Mouse (Mus musculus) liver, embryonic 12.5 days (tissue): Measurements from ENCODE around the gene Vps39. TPM values are rescaled to one million over a fixed set of nuclear protein-coding genes. Genes with fewer than 3 reads are reported as not detected.

Experiments
- ATAC-seq: fragments of 200-750 bp; cut with Nextera tagmentation; 2 replicates; pipeline ENCODE4 v1.8.0; 2017; ENCODE audit warnings: moderate number of reproducible peaks, mild to moderate bottlenecking, moderate library complexity
- H3K27ac ChIP-seq: fragments of 300-500 bp; sonication (generic); 2 replicates; pipeline ENCODE4 v1.5.1; 2016; ENCODE audit warnings: mild to moderate bottlenecking
- H3K27me3 ChIP-seq: fragments of 300-500 bp; sonication (generic); replicated peaks from 2 replicates; pipeline ENCODE4 v1.6.1; 2016; ENCODE audit warnings: mild to moderate bottlenecking, moderate library complexity
- H3K36me3 ChIP-seq: fragments of 300-500 bp; sonication (generic); 2 replicates; pipeline ENCODE4 v1.6.1; 2016; ENCODE audit warnings: mild to moderate bottlenecking, moderate library complexity
- H3K4me1 ChIP-seq: fragments of 300-500 bp; sonication (generic); 2 replicates; pipeline ENCODE4 v1.6.1; 2016
- H3K4me2 ChIP-seq: fragments of 300-500 bp; sonication (generic); 2 replicates; pipeline ENCODE4 v1.6.1; 2016; ENCODE audit warnings: mild to moderate bottlenecking, moderate library complexity
- H3K4me3 ChIP-seq: fragments of 300-500 bp; sonication (generic); 2 replicates; pipeline ENCODE4 v1.5.1; 2016; ENCODE audit warnings: mild to moderate bottlenecking, moderate library complexity
- H3K9ac ChIP-seq: fragments of 300-500 bp; sonication (generic); 2 replicates; pipeline ENCODE4 v1.6.1; 2016; ENCODE audit warnings: mild to moderate bottlenecking, moderate library complexity
- H3K9me3 ChIP-seq: fragments of 300-500 bp; sonication (generic); replicated peaks from 2 replicates; pipeline ENCODE4 v1.6.1; 2016; ENCODE audit warnings: mild to moderate bottlenecking, moderate library complexity
- WGBS: fragments of 180-500 bp; shearing (Covaris S2); methylation state at CpG from one replicate; pipeline ENCODE4 v1.1.7; 2016; ENCODE audit not compliant: insufficient replicate concordance; 5-methylcytosine and 5-hydroxymethylcytosine counted together
- polyA plus RNA-seq: library from polyadenylated mRNA; unstranded; fragments of >200 nt; fragmentation: Nextera tagmentation; extraction: Ambion mirVana; gene quantifications from 2 replicates; pipeline ENCODE4 v1.2.1, GENCODE M21; 2016

The Vps39 gene
- polyA plus RNA-seq, 1 experiment from 2014 or later: 12.2 TPM

DNA sequence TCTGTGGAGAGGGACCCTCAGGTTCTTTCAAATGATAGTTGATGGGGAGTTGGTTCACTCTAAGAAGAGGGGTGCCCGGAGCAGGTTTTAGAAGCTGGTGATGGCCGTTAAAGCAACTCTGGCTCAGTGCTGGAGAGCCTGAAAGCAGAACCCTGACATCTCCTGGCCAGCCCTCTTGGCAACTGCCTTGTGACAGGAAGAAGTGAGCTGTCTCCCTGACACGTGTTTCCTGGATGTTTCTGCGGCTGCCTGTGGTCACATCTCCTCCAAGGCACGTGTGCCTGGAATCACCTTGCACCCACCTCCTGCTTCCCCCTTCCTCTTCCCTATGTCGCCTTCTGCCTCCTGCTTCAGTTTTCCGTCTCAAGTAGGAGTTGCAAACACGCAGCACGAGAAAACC lies 4.8 kb downstream of the Vps39 start:
- Histone ChIP-seq H3K4me2 (no peak overlapping the region), H3K9me3 (no peaks in the 10 kb centered on the region), H3K4me3 (no peak overlapping the region), H3K27ac (0 out of 2 replicates have a peak overlapping the region, but pooled peaks have one; percentile 51), H3K27me3 (no peaks in the 10 kb centered on the region), H3K36me3 (peaks cover 63% of the 10 kb centered on the region), H3K9ac (no peak overlapping the region), H3K4me1 (peaks cover 24% of the 10 kb centered on the region)
- ATAC-seq: no peak
- WGBS: 46% methylated on average over 9 of the region's 9 CpGs

DNA sequence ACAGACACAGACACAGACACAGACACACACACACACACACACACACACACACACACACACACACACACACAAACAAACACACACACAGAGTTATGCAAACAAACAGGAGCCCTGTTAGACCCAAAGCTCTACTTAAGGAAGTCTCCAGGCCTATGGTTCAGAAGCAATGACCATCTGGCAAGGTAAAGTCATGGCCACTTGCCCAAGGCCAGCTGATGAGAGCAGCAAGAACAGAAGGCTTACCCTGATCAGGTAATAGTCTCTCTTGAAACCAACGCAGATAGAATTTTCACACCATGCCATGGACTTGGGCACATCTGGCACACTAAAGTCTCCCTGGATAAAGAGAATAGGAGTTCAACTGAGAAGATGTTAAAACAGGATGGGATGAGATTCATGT lies 11.2 kb downstream of the Vps39 start:
- ATAC-seq: no peak
- Histone ChIP-seq H3K9me3 (no peaks in the 10 kb centered on the region), H3K9ac (no peak overlapping the region), H3K4me3 (no peak overlapping the region), H3K27me3 (no peaks in the 10 kb centered on the region), H3K36me3 (peaks cover 96% of the 10 kb centered on the region), H3K27ac (no peak overlapping the region), H3K4me1 (no peaks in the 10 kb centered on the region), H3K4me2 (no peak overlapping the region)
- WGBS: 88% methylated on average over 1 of the region's 1 CpGs

DNA sequence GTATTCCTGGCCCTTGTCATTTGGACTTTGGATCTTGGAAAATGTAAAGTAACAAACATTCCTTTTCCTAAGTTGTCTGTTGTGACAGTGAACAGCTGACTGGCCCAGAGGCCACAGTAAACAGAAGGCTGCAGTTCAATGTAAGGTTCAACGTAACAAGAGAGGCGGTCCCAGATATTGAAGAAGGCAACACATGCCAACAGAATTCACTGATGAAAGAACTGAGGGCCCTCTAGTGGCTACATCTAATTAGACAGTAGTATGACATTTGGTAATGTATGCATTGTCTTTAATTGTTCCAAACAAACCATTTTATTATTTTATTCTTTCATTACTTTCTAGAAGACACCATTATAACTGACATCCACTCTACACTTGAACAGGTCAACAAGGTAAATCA lies 15.1 kb downstream of the Vps39 start:
- Histone ChIP-seq H3K27me3 (no peaks in the 10 kb centered on the region), H3K9me3 (no peaks in the 10 kb centered on the region), H3K4me1 (no peaks in the 10 kb centered on the region), H3K9ac (no peak overlapping the region), H3K27ac (no peak overlapping the region), H3K4me2 (no peak overlapping the region), H3K36me3 (peaks cover 92% of the 10 kb centered on the region), H3K4me3 (no peak overlapping the region)
- no peak for ATAC-seq
- WGBS: 75% methylated on average over 2 of the region's 2 CpGs

DNA sequence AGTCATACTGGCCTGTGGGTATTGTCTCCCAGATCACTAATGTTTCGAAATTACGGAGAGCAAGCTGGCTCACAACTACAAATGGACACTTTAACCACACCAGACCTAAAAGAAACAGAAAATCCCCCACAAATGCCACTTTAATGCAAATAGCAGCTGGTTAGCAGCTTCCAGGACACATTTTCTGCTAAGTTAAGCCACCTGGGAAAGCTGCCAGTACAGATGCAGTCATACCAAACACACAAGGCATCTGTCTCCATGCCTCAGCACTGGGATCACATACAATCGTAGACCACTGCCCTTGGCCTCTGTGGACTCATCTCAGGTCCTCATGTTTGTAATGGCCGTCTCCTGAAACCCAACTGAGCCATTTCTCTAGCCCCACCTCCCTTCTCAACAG lies 21.4 kb downstream of the Vps39 start:
- Histone ChIP-seq H3K4me3 (no peak overlapping the region), H3K9me3 (no peaks in the 10 kb centered on the region), H3K36me3 (peaks cover 87% of the 10 kb centered on the region), H3K4me2 (no peak overlapping the region), H3K4me1 (no peaks in the 10 kb centered on the region), H3K27ac (no peak overlapping the region), H3K9ac (no peak overlapping the region), H3K27me3 (no peaks in the 10 kb centered on the region)
- ATAC-seq: no peak
- 84% methylated on average over 4 of the region's 4 CpGs for WGBS

DNA sequence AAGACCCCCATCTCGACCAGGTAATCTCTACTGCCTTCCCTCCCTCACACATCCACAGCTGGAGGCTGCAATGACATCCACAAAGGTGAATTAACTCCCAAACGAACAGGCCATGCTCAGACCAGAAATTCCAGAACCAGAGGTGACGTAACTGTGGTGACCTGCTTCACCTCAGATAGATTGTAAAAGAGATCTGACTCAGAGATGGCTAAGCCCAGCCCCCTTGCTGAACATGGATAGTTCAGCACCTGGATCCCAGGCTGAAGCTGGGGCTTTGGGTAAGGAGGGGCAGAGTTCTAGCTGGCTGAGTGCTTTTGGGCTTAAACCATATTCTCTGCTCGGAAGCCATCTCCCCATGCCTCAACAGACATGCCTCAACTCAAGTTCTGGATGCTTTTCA lies 37.9 kb downstream of the Vps39 start:
- Histone ChIP-seq H3K4me3 (no peak overlapping the region), H3K27ac (no peak overlapping the region), H3K27me3 (no peaks in the 10 kb centered on the region), H3K4me1 (no peaks in the 10 kb centered on the region), H3K9me3 (no peaks in the 10 kb centered on the region), H3K9ac (no peak overlapping the region), H3K36me3 (peaks cover 35% of the 10 kb centered on the region), H3K4me2 (no peak overlapping the region)
- no peak for ATAC-seq
- WGBS: 62% methylated on average over 4 of the region's 4 CpGs

DNA sequence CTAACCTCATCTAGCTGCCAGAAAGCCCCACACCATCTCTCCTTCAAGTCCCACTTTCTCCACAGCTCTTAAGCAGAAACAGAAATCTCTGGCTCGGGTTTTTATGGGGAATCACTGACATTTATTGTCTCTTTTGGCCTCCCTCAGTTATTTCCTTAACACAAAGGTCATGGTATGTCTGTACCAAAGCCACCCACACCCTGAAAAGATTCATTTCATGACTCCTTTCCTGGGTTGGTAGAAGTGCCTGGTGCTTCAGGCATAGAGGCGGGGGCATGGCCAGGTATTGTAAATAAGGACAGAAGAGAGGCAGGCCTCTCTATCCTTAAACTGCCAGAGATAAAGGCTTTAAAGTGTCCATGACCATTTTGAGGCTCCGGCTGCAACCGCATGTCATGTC lies 38.5 kb downstream of the Vps39 start:
- H3K4me2 ChIP-seq: no peak overlapping the region
- 78% methylated on average over 4 of the region's 4 CpGs for WGBS
- H3K4me1 ChIP-seq: no peaks in the 10 kb centered on the region
- ATAC-seq: no peak
- no peak overlapping the region for H3K4me3 ChIP-seq
- no peaks in the 10 kb centered on the region for H3K9me3 ChIP-seq
- no peak overlapping the region for H3K9ac ChIP-seq
- no peaks in the 10 kb centered on the region for H3K27me3 ChIP-seq
- peaks cover 32% of the 10 kb centered on the region for H3K36me3 ChIP-seq
- H3K27ac ChIP-seq: no peak overlapping the region

DNA sequence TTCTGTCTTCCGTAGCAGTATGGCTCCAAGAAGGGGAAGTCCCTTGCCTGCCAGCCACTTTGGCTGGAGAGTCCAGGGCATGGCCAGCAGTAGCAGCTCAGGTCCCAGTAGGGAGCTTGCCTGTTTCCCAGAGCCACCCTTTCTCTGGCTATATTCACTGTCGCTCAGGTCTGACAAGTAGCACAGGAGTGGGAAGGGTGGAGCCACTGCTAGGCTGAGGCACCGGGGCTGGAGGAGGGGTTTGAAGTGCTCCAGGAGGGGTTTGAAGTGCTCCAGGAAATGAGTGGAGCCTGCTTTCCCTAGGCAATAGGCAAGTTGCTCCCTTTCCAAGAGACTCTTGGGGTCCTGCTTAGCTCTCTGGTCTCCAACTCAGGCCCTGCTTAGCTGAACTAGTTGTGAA lies 39.0 kb downstream of the Vps39 start, which contains the start of gene Pla2g4f:
TSS of gene Pla2g4f (minus strand) at position 190 of the 400 bp plus-strand sequence.
- 44% methylated on average over 3 of the region's 3 CpGs for WGBS
- no peak within 1 kb of the TSS for H3K4me3 ChIP-seq
- no peaks in the 10 kb centered on the region for H3K9me3 ChIP-seq
- H3K27me3 ChIP-seq: no peaks in the 10 kb centered on the region
- no peak for ATAC-seq
- H3K9ac ChIP-seq: no peak within 1 kb of the TSS
- no peak within 1 kb of the TSS for H3K4me2 ChIP-seq
- H3K4me1 ChIP-seq: no peaks in the 10 kb centered on the region
- H3K36me3 ChIP-seq: peaks cover 27% of the 10 kb centered on the region
- no peak within 1 kb of the TSS for H3K27ac ChIP-seq

DNA sequence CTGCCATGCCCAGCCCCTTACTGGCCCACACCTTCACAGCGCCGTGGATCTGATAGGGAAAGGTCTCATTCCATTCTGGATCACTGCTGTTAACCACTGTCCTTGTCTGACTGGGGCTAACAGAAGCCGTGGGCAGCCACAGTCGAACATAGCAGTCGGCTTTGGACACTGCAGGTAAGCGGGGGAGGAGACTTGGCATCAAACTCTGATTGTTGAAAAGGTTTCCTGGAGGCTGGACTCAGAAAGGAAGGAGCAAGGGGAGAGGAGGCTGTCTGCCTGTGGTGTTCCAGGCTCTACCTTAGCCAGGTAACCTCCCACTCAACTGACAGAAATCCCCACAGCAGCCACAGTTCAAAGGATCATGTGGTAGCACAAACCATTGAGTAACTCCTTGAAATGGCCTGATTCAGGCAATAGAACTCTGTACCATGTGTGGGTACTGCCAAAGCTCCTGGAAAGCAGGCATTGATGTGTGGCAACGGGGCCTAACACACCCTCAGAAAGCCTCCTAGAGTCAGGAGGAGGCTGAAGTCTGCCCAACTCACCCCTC lies 40.6 kb downstream of the Vps39 start:
- H3K4me1 ChIP-seq: no peaks in the 10 kb centered on the region
- H3K27ac ChIP-seq: no peak overlapping the region
- H3K9ac ChIP-seq: no peak overlapping the region
- H3K4me2 ChIP-seq: no peak overlapping the region
- no peak for ATAC-seq
- no peaks in the 10 kb centered on the region for H3K27me3 ChIP-seq
- H3K36me3 ChIP-seq: peaks cover 11% of the 10 kb centered on the region
- no peaks in the 10 kb centered on the region for H3K9me3 ChIP-seq
- WGBS: 70% methylated on average over 7 of the region's 7 CpGs
- no peak overlapping the region for H3K4me3 ChIP-seq

DNA sequence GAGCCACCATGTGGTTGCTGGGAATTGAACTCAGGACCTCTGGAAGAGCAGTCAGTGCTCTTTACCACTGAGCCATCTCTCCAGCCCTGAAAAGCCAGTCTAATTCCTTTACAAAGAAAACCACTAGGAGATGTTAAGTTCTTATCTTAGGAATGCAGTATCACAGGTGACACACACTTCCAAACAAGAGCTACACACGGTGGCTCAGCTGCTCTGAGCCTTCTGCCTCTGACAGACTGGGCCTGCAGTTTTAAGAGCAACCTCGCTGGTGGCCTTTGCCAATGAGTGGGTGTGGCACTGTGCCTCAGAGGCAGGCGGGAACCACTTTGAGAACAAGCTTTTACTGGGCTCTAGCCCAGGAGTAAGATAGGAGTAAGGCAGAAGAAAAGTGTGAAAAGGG lies 48.8 kb downstream of the Vps39 start:
- Histone ChIP-seq H3K27me3 (0 out of 2 replicates have a peak, but pooled peaks cover 5% of the 10 kb centered on the region), H3K27ac (no peak overlapping the region), H3K9me3 (no peaks in the 10 kb centered on the region), H3K4me2 (no peak overlapping the region), H3K4me1 (no peaks in the 10 kb centered on the region), H3K4me3 (no peak overlapping the region), H3K36me3 (no peaks in the 10 kb centered on the region), H3K9ac (no peak overlapping the region)
- 20% methylated on average over 3 of the region's 3 CpGs for WGBS
- no peak for ATAC-seq

DNA sequence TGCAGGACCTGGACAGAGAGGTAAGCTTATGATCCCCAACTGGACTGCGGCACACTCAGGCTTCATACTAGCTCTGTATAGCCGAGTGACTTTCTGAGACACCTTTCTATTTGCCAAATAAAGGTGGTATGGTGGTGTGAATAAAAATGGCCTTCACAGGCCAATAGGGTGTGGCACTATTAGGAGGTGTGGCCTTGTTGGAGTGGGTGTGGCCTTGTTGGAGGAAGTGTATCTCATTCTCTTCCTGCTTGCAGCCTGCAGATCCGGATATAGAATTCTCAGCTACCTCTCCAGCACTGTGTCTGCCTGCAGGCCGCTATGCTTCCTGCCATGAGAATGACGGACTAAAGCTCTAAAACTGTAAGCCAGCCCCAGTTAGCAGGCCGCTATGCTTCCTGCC lies 51.9 kb downstream of the Vps39 start:
- no peak overlapping the region for H3K4me3 ChIP-seq
- no peak overlapping the region for H3K9ac ChIP-seq
- 0 out of 2 replicates have a peak, but pooled peaks cover 5% of the 10 kb centered on the region for H3K27me3 ChIP-seq
- no peak overlapping the region for H3K27ac ChIP-seq
- H3K9me3 ChIP-seq: no peaks in the 10 kb centered on the region
- no peak overlapping the region for H3K4me2 ChIP-seq
- ATAC-seq: no peak
- 78% methylated on average over 6 of the region's 6 CpGs for WGBS
- H3K4me1 ChIP-seq: no peaks in the 10 kb centered on the region
- H3K36me3 ChIP-seq: no peaks in the 10 kb centered on the region

DNA sequence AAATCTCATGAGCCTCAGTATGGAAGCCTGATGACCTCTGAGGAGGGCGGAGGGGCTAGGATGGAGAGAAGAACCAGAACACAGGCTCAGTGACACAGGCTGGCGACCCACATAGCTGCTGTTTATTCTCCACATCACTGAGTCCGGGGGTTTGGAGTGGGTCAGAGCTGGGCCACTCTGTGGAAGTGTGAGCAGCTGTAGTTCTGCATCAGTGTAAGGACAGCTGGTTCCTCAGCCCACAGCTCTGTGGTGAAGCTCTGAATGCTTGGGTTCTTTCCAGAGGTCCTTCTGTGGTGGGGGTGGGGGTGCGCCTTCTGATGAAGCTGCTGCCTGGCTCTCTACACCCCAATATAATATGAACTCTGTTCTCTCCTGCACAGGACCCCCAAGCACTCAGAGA lies 53.1 kb downstream of the Vps39 start:
- Histone ChIP-seq H3K9me3 (no peaks in the 10 kb centered on the region), H3K4me3 (no peak overlapping the region), H3K27me3 (0 out of 2 replicates have a peak, but pooled peaks cover 5% of the 10 kb centered on the region), H3K9ac (no peak overlapping the region), H3K36me3 (no peaks in the 10 kb centered on the region), H3K27ac (no peak overlapping the region), H3K4me1 (no peaks in the 10 kb centered on the region), H3K4me2 (no peak overlapping the region)
- 68% methylated on average over 4 of the region's 4 CpGs for WGBS
- no peak for ATAC-seq

DNA sequence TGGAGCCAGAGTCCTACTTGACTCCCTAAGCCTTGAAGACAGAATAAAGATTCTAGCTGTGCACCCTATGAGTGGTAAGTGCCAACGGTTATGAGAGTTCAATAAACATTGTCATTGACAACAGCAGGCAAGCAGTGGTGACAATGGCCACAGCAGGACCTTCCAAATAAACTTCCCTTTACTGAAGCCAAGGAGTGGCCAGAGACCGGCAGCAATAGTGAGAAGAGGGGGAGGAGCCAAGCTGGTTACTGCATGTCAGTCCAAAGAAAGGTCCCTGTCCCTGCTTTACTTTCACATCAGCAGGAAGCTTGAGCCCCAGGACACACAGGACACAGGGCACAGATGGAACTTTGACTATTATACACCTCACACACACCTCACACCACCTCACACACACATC lies 56.8 kb downstream of the Vps39 start:
- H3K9me3 ChIP-seq: no peaks in the 10 kb centered on the region
- 9% methylated on average over 2 of the region's 2 CpGs for WGBS
- no peak for ATAC-seq

DNA sequence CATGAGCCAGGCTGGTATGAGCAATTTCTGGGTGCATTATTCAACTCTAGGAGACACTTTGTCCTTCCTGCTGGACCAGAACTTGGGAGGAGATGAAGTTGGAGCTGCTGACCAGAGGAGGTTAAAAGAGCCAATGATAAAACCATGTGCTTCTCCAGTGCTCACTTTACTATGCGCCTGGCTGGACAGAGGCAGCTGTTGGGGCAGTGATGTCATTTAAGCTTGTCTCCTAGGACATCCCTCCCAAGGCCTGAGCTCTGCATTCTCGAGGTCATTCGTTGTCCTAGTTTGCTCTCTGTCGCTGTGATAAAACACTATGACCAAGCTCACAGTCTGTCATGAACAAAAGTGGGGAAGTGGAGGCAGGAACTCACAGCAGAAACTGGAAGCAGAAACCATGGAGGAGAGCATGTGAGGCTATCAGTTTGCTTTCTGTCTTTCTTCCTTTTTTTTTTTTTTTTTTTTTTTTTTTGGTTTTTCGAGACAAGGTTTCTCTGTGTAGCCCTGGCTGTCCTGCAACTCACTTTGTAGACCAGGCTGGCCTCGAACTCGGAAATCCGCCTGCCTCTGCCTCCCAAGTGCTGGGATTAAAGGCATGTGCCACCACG lies 61.4 kb downstream of the Vps39 start:
- Histone ChIP-seq H3K27ac (no peak overlapping the region), H3K36me3 (no peaks in the 10 kb centered on the region), H3K4me1 (no peaks in the 10 kb centered on the region), H3K9ac (no peak overlapping the region), H3K9me3 (no peaks in the 10 kb centered on the region), H3K27me3 (no peaks in the 10 kb centered on the region), H3K4me3 (no peak overlapping the region), H3K4me2 (no peak overlapping the region)
- 66% methylated on average over 8 of the region's 9 CpGs for WGBS
- ATAC-seq: no peak

More for the DNA sequence above, 56.8 kb downstream of the Vps39 start:
- no peak overlapping the region for H3K9ac ChIP-seq
- H3K4me1 ChIP-seq: no peaks in the 10 kb centered on the region
- no peaks in the 10 kb centered on the region for H3K27me3 ChIP-seq
- no peaks in the 10 kb centered on the region for H3K36me3 ChIP-seq
- no peak overlapping the region for H3K4me3 ChIP-seq
- no peak overlapping the region for H3K4me2 ChIP-seq
- H3K27ac ChIP-seq: no peak overlapping the region
